Mouse (Mus musculus) brain, embryonic 14.5 days (tissue): ENCODE results near the gene Tprgl.

Experiments
- CTCF ChIP-seq: fragments of 200-500 bp; IDR thresholded peaks from 2 replicates; pipeline ENCODE4 v1.5.1; 2012; ENCODE audit warnings: inconsistent platforms, mild to moderate bottlenecking, moderate library complexity, borderline replicate concordance; ENCODE audit not compliant: insufficient read depth, insufficient read length; ENCODE audit errors: extremely low read depth
- POLR2A ChIP-seq: fragments of 200-500 bp; IDR thresholded peaks from 2 replicates; pipeline ENCODE4 v1.6.1; 2012; ENCODE audit warnings: mild to moderate bottlenecking, inconsistent platforms, borderline replicate concordance; ENCODE audit not compliant: poor library complexity, insufficient read depth, insufficient read length, severe bottlenecking; ENCODE audit errors: extremely low read depth

- TF ChIP-seq CTCF (no peak), POLR2A (no peak)
Observed at GRCm38 (mm10) chr4:154109850-154110243, 50.6 kb downstream of the Tprgl start.
